Mouse (Mus musculus): ENCODE data around the gene Zfp184. TPM values are rescaled to one million over a fixed set of nuclear protein-coding genes. Genes with fewer than 3 reads are reported as not detected.
A peak's percentile ranks its signal among the peaks of the same experiment; 100 is the strongest.

Zfp184 gene
- polyA plus RNA-seq, 1 experiment = not detected

GRCm38 (mm10) chr13:21940213-21940612 is 4.7 kb upstream of the Zfp184 start:
- Histone ChIP-seq H3K27ac (replicated peaks; ENCODE audit: low read depth, low read length) (no peak overlapping the region), H3K4me1 (ENCODE audit: control insufficient read depth, insufficient read depth, insufficient read length, low read length) (peaks cover 2% of the 10 kb centered on the region; the same call in 1 of the 2 replicates), H3K4me3 (ENCODE audit: insufficient read depth, low read depth, low read length) (peak overlapping the region; percentile 55)

- H3K4me1 ChIP-seq (ENCODE audit: control insufficient read depth, insufficient read depth, insufficient read length, low read length) = peaks cover 2% of the 10 kb centered on the region; the same call in 1 of the 2 replicates
- H3K27ac ChIP-seq (replicated peaks; ENCODE audit: low read depth, low read length) = no peak overlapping the region
- peak overlapping the region; percentile 55 for H3K4me3 ChIP-seq (ENCODE audit: insufficient read depth, low read depth, low read length)
These were observed 4.0 kb upstream of the Zfp184 start for GRCm38 (mm10) chr13:21940811-21941321.

- Histone ChIP-seq H3K4me1 (ENCODE audit: control insufficient read depth, insufficient read depth, insufficient read length, low read length) (peaks cover 2% of the 10 kb centered on the region; the same call in 1 of the 2 replicates), H3K27ac (replicated peaks; ENCODE audit: low read depth, low read length) (no peak overlapping the region), H3K4me3 (ENCODE audit: insufficient read depth, low read depth, low read length) (no peak overlapping the region)
These were observed 1.2 kb upstream of the Zfp184 start for GRCm38 (mm10) chr13:21943644-21944043.

DNA sequence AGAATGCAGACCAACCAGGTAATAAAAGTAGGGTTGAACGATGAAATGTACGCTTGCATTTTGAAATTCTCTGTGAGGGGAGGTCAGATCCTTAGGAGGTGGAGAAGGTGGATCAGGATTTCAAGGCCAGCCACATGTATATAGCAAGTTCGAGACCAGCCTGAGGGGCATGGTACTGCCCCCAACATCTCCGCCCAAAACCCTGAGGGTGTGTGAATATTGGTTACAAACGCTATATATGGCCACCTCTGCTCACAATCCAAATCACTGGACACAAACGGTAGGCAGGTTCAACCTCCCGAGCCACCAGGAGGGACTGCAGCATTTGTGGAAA is 335 bp upstream of the Zfp184 start:
- peaks cover 2% of the 10 kb centered on the region; the same call in 1 of the 2 replicates for H3K4me1 ChIP-seq (ENCODE audit: control insufficient read depth, insufficient read depth, insufficient read length, low read length)
- peak overlapping the region; percentile 84 for H3K4me3 ChIP-seq (ENCODE audit: insufficient read depth, low read depth, low read length)
- H3K27ac ChIP-seq (replicated peaks; ENCODE audit: low read depth, low read length) = no peak overlapping the region

- Histone ChIP-seq H3K27ac (replicated peaks; ENCODE audit: low read depth, low read length) (no peak overlapping the region), H3K4me3 (ENCODE audit: insufficient read depth, low read depth, low read length) (no peak overlapping the region), H3K4me1 (ENCODE audit: control insufficient read depth, insufficient read depth, insufficient read length, low read length) (no peaks in the 10 kb centered on the region)
These were observed 24.4 kb downstream of the Zfp184 start for GRCm38 (mm10) chr13:21969269-21969668.

- H3K27ac ChIP-seq (replicated peaks; ENCODE audit: low read depth, low read length) = no peak overlapping the region
- no peaks in the 10 kb centered on the region for H3K4me1 ChIP-seq (ENCODE audit: control insufficient read depth, insufficient read depth, insufficient read length, low read length)
- no peak overlapping the region for H3K4me3 ChIP-seq (ENCODE audit: insufficient read depth, low read depth, low read length)
These were observed 24.9 kb downstream of the Zfp184 start for GRCm38 (mm10) chr13:21969816-21970215.

DNA sequence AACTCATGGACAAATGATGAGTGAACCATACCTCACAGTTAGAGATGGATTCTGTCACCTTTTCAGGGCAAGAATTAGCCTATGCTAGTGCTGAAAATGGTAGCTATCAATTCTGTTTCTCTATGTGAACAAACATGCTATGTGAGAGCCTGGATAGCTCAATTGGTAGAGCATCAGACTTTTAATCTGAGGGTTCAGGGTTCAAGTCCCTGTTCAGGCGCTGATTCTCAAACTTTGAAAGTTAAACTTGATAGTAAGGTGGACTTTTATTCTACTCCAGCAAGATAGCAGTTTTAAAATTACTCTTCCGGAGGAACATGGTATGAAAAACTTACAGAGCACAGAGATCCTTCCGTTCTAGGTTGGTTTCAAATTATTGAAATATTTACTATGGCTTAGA is 26.7 kb downstream of the Zfp184 start:
- no peak overlapping the region for H3K4me3 ChIP-seq (ENCODE audit: insufficient read depth, low read depth, low read length)
- H3K4me1 ChIP-seq (ENCODE audit: control insufficient read depth, insufficient read depth, insufficient read length, low read length) = no peaks in the 10 kb centered on the region
- no peak overlapping the region for H3K27ac ChIP-seq (replicated peaks; ENCODE audit: low read depth, low read length)

GRCm38 (mm10) chr13:21974221-21974725 is 29.4 kb downstream of the Zfp184 start:
- Histone ChIP-seq H3K4me3 (ENCODE audit: insufficient read depth, low read depth, low read length) (peak overlapping the region; percentile 70), H3K4me1 (ENCODE audit: control insufficient read depth, insufficient read depth, insufficient read length, low read length) (no peaks in the 10 kb centered on the region), H3K27ac (replicated peaks; ENCODE audit: low read depth, low read length) (peak overlapping the region; percentile 81)

DNA sequence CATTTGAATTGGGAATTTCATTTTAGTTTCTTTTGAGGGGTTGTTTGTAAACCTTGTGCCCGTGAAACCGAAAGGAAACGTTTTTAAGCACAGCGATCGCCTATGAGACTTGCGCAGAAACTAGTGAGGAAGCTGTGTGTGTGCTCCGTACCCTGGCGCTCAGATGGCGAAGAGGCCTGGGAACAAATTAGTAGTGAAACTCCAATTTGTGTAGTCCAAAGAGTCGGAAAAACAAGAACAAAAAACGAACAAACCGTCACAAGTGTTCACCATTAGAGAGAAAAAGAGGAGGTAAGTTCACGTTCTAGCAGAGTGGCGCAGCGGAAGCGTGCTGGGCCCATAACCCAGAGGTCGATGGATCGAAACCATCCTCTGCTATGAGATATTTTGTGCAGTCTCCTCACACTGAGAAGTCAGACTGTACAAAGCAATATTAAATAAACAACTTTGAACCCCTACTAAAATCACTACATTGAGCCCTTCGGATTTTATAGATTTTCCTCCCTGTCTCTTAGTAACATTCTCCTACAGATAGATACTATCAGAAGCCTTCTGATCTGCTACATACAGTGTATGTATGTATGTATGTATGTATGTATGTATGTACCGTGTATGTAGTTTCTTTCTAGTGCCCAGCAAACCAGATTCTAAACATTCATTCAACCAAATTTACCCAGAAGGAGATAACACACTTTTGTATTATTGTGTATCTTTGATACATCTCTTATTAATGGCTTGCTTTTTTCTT is 30.0 kb downstream of the Zfp184 start:
- Histone ChIP-seq H3K27ac (replicated peaks; ENCODE audit: low read depth, low read length) (peak overlapping the region; percentile 81), H3K4me3 (ENCODE audit: insufficient read depth, low read depth, low read length) (peak overlapping the region; percentile 70), H3K4me1 (ENCODE audit: control insufficient read depth, insufficient read depth, insufficient read length, low read length) (no peaks in the 10 kb centered on the region)

GRCm38 (mm10) chr13:21980981-21981802 is 36.3 kb downstream of the Zfp184 start, which contains the start of gene Pom121l2:
Gene Pom121l2 (plus strand): TSS chr13:21981194.
- peaks cover 2% of the 10 kb centered on the region; the same call in 1 of the 2 replicates for H3K4me1 ChIP-seq (ENCODE audit: control insufficient read depth, insufficient read depth, insufficient read length, low read length)
- peak within 1 kb of the TSS; percentile 58 for H3K4me3 ChIP-seq (ENCODE audit: insufficient read depth, low read depth, low read length)
- H3K27ac ChIP-seq (replicated peaks; ENCODE audit: low read depth, low read length) = no peak within 1 kb of the TSS

DNA sequence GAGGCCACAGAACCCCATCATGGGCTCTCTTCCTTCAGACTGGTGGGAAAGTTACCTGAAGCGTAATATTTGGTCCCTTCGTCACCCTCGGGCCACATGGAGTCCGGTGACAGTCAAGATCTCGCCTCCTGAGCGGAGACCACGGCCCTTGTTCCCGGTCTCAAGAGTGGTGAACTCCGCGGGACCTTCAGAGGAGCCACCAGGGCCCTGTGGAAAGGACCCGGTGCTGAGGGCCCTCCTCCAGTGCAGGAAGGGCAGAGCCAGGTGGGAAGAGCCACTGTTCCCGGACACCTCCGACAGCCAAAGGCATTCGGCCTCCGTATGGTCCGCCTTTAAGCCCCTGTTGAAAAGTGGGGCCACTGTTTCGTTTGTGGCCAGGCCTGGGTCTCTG is 36.9 kb downstream of the Zfp184 start:
- H3K4me3 ChIP-seq (ENCODE audit: insufficient read depth, low read depth, low read length) = peak overlapping the region; percentile 58
- no peak overlapping the region for H3K27ac ChIP-seq (replicated peaks; ENCODE audit: low read depth, low read length)
- H3K4me1 ChIP-seq (ENCODE audit: control insufficient read depth, insufficient read depth, insufficient read length, low read length) = peaks cover 2% of the 10 kb centered on the region; the same call in 1 of the 2 replicates

GRCm38 (mm10) chr13:21984486-21984885 is 39.6 kb downstream of the Zfp184 start:
- Histone ChIP-seq H3K27ac (replicated peaks; ENCODE audit: low read depth, low read length) (no peak overlapping the region), H3K4me1 (ENCODE audit: control insufficient read depth, insufficient read depth, insufficient read length, low read length) (peaks cover 2% of the 10 kb centered on the region; the same call in 1 of the 2 replicates), H3K4me3 (ENCODE audit: insufficient read depth, low read depth, low read length) (no peak overlapping the region)

- Histone ChIP-seq H3K4me3 (ENCODE audit: insufficient read depth, low read depth, low read length) (no peak overlapping the region), H3K4me1 (ENCODE audit: control insufficient read depth, insufficient read depth, insufficient read length, low read length) (no peaks in the 10 kb centered on the region), H3K27ac (replicated peaks; ENCODE audit: low read depth, low read length) (no peak overlapping the region)
These were observed 47.7 kb downstream of the Zfp184 start for GRCm38 (mm10) chr13:21992550-21992949.

DNA sequence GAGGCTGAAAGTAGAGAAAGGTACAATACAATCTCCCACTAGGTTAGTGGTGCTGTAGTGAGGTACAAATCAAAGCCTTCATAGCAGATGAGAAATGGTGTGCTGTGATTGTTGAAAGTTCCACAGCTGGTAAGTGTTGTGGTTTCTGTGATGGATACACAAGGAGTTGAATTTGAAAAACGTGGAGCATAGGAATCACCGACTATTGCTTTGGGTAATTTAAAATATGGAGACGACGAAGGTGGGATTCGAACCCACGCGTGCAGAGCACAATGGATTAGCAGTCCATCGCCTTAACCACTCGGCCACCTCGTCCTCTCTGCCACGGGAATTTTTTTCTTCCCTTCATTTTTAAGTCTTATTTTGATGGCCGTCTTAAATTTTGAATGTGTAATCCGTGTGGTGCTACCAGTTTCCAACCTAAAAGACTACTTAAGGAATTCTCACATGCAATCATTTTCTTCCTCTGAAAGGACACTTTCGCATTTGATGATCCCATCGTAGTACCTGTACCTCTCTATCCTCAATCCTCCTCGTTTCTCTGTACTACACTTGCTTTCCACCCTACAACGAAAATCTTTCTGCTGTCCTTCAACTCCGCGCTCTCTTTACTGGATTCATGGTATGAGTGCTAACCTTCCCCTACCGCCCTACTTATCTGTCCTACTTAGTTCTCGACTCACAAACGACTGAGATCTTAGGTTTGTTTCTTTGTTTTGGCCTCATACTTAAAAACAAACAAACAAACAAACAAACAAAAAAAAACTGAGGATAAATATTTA is 49.3 kb downstream of the Zfp184 start:
- Histone ChIP-seq H3K27ac (replicated peaks; ENCODE audit: low read depth, low read length) (no peak overlapping the region), H3K4me1 (ENCODE audit: control insufficient read depth, insufficient read depth, insufficient read length, low read length) (no peaks in the 10 kb centered on the region), H3K4me3 (ENCODE audit: insufficient read depth, low read depth, low read length) (no peak overlapping the region)

Measured in brown adipose tissue, adult 24 weeks (tissue).